Mouse (Mus musculus): ENCODE measurements around the gene Gm49721.
"Not testable (repeated sequence)": the region's sequence is repeated elsewhere in the genome, so short reads cannot be mapped to it uniquely, and the experiment has no call there.

Gene Gm49721

GRCm38 (mm10) chr17:7009440-7009839 is 30.7 kb downstream of the Gm49721 start:
- not testable (repeated sequence) for H3K27me3 ChIP-seq (ENCODE audit: control insufficient read depth, insufficient read depth, low read length, poor library complexity, severe bottlenecking); DNase-seq (ENCODE audit: low read depth, low spot score); H3K36me3 ChIP-seq (ENCODE audit: control insufficient read depth, insufficient read depth, low read length, poor library complexity, severe bottlenecking)

- not testable (repeated sequence) for H3K36me3 ChIP-seq (ENCODE audit: control insufficient read depth, insufficient read depth, low read length, poor library complexity, severe bottlenecking); DNase-seq (ENCODE audit: low read depth, low spot score); H3K27me3 ChIP-seq (ENCODE audit: control insufficient read depth, insufficient read depth, low read length, poor library complexity, severe bottlenecking)
Measured at GRCm38 (mm10) chr17:7009901-7010300, 31.2 kb downstream of the Gm49721 start.

- DNase-seq (ENCODE audit: low read depth, low spot score); H3K27me3 ChIP-seq (ENCODE audit: control insufficient read depth, insufficient read depth, low read length, poor library complexity, severe bottlenecking); H3K36me3 ChIP-seq (ENCODE audit: control insufficient read depth, insufficient read depth, low read length, poor library complexity, severe bottlenecking): not testable (repeated sequence)
Measured at GRCm38 (mm10) chr17:7014190-7014589, 35.5 kb downstream of the Gm49721 start.

- DNase-seq (ENCODE audit: low read depth, low spot score); H3K27me3 ChIP-seq (ENCODE audit: control insufficient read depth, insufficient read depth, low read length, poor library complexity, severe bottlenecking); H3K36me3 ChIP-seq (ENCODE audit: control insufficient read depth, insufficient read depth, low read length, poor library complexity, severe bottlenecking): not testable (repeated sequence)
Measured at GRCm38 (mm10) chr17:7025257-7025656, 46.6 kb downstream of the Gm49721 start, which contains the start of gene Gm1604a. Gene Gm1604a (plus strand): TSS chr17:7025568.

- H3K27me3 ChIP-seq (ENCODE audit: control insufficient read depth, insufficient read depth, low read length, poor library complexity, severe bottlenecking); DNase-seq (ENCODE audit: low read depth, low spot score); H3K36me3 ChIP-seq (ENCODE audit: control insufficient read depth, insufficient read depth, low read length, poor library complexity, severe bottlenecking): not testable (repeated sequence)
Measured at GRCm38 (mm10) chr17:7025764-7026346, 47.2 kb downstream of the Gm49721 start.

- not testable (repeated sequence) for DNase-seq (ENCODE audit: low read depth, low spot score); H3K27me3 ChIP-seq (ENCODE audit: control insufficient read depth, insufficient read depth, low read length, poor library complexity, severe bottlenecking); H3K36me3 ChIP-seq (ENCODE audit: control insufficient read depth, insufficient read depth, low read length, poor library complexity, severe bottlenecking)
Measured at GRCm38 (mm10) chr17:7030204-7030603, 51.5 kb downstream of the Gm49721 start.

GRCm38 (mm10) chr17:7030622-7031174 is 52.0 kb downstream of the Gm49721 start:
- not testable (repeated sequence) for H3K36me3 ChIP-seq (ENCODE audit: control insufficient read depth, insufficient read depth, low read length, poor library complexity, severe bottlenecking); DNase-seq (ENCODE audit: low read depth, low spot score); H3K27me3 ChIP-seq (ENCODE audit: control insufficient read depth, insufficient read depth, low read length, poor library complexity, severe bottlenecking)

GRCm38 (mm10) chr17:7033192-7034166 is 54.8 kb downstream of the Gm49721 start:
- not testable (repeated sequence) for DNase-seq (ENCODE audit: low read depth, low spot score); H3K27me3 ChIP-seq (ENCODE audit: control insufficient read depth, insufficient read depth, low read length, poor library complexity, severe bottlenecking); H3K36me3 ChIP-seq (ENCODE audit: control insufficient read depth, insufficient read depth, low read length, poor library complexity, severe bottlenecking)

GRCm38 (mm10) chr17:7068997-7069539 is 90.4 kb downstream of the Gm49721 start:
- not testable (repeated sequence) for DNase-seq (ENCODE audit: low read depth, low spot score); H3K27me3 ChIP-seq (ENCODE audit: control insufficient read depth, insufficient read depth, low read length, poor library complexity, severe bottlenecking)

GRCm38 (mm10) chr17:7069561-7070240 is 91.0 kb downstream of the Gm49721 start:
- not testable (repeated sequence) for H3K36me3 ChIP-seq (ENCODE audit: control insufficient read depth, insufficient read depth, low read length, poor library complexity, severe bottlenecking); DNase-seq (ENCODE audit: low read depth, low spot score); H3K27me3 ChIP-seq (ENCODE audit: control insufficient read depth, insufficient read depth, low read length, poor library complexity, severe bottlenecking)

More at GRCm38 (mm10) chr17:7068997-7069539, 90.4 kb downstream of the Gm49721 start:
- H3K36me3 ChIP-seq (ENCODE audit: control insufficient read depth, insufficient read depth, low read length, poor library complexity, severe bottlenecking) = not testable (repeated sequence)

GRCm38 (mm10) chr17:7074494-7074893 is 95.8 kb downstream of the Gm49721 start:
- DNase-seq (ENCODE audit: low read depth, low spot score) = peak; percentile 51
- not testable (repeated sequence) for H3K27me3 ChIP-seq (ENCODE audit: control insufficient read depth, insufficient read depth, low read length, poor library complexity, severe bottlenecking); H3K36me3 ChIP-seq (ENCODE audit: control insufficient read depth, insufficient read depth, low read length, poor library complexity, severe bottlenecking)

GRCm38 (mm10) chr17:7075519-7075918 is 96.8 kb downstream of the Gm49721 start:
- DNase-seq (ENCODE audit: low read depth, low spot score); H3K27me3 ChIP-seq (ENCODE audit: control insufficient read depth, insufficient read depth, low read length, poor library complexity, severe bottlenecking): not testable (repeated sequence)

GRCm38 (mm10) chr17:7079558-7079957 is 100.9 kb downstream of the Gm49721 start:
- not testable (repeated sequence) for H3K36me3 ChIP-seq (ENCODE audit: control insufficient read depth, insufficient read depth, low read length, poor library complexity, severe bottlenecking); DNase-seq (ENCODE audit: low read depth, low spot score); H3K27me3 ChIP-seq (ENCODE audit: control insufficient read depth, insufficient read depth, low read length, poor library complexity, severe bottlenecking)

More at GRCm38 (mm10) chr17:7075519-7075918, 96.8 kb downstream of the Gm49721 start:
- not testable (repeated sequence) for H3K36me3 ChIP-seq (ENCODE audit: control insufficient read depth, insufficient read depth, low read length, poor library complexity, severe bottlenecking)

- not testable (repeated sequence) for H3K27me3 ChIP-seq (ENCODE audit: control insufficient read depth, insufficient read depth, low read length, poor library complexity, severe bottlenecking); DNase-seq (ENCODE audit: low read depth, low spot score); H3K36me3 ChIP-seq (ENCODE audit: control insufficient read depth, insufficient read depth, low read length, poor library complexity, severe bottlenecking)
Measured at GRCm38 (mm10) chr17:7084523-7084922, 105.8 kb downstream of the Gm49721 start.

All from splenic B cell, adult 2 months (primary cell).